Mouse (Mus musculus) left cerebral cortex, postnatal 36 days (tissue): ENCODE results near the gene Ptpre. TPM values are rescaled to one million over a fixed set of nuclear protein-coding genes. Genes with fewer than 3 reads are reported as not detected.

Source experiments
- DNase-seq, 2 experiments: peaks; one replicate each; pipeline ENCODE4 v3.0.0; 2021 to 2022; ENCODE audit warnings: low spot score in 2 of 2, mixed read lengths in 1 of 2
- intact Hi-C: fragments of 180-260 bp; cut with DNase I; formaldehyde crosslinking; loops from one replicate; pipeline ENCODE4 v1.15.1; 2025
- total RNA-seq, 2 experiments: library from RNA; stranded (reverse); gene quantifications; 2 replicates each; pipeline ENCODE4 v1.2.3; 2021

Gene Ptpre
- total RNA-seq, 2 experiments from 2014 or later: 23.1 to 28.7 TPM

- no peak for DNase-seq
- intact Hi-C loops: no loop called here
Observed at GRCm38 (mm10) chr7:135528515-135528914, 8.8 kb upstream of the Ptpre start, which contains the start of gene Clrn3. Clrn3 (minus strand) TSS chr7:135528654.

GRCm38 (mm10) chr7:135529068-135529467 lies 8.2 kb upstream of the Ptpre start:
- no peak for DNase-seq
- intact Hi-C loops: no loop called here

- intact Hi-C loops: no loop called here
- DNase-seq: no peak
Observed at GRCm38 (mm10) chr7:135534548-135535189, 2.6 kb upstream of the Ptpre start.

GRCm38 (mm10) chr7:135535908-135536307 lies 1.4 kb upstream of the Ptpre start:
- intact Hi-C loops: loop anchor here (2.0 kb wide), 1 partner anchor 97 kb away; no protein-coding TSS in a partner anchor
- no peak for DNase-seq

- DNase-seq: peak; percentile 62 to 63
- intact Hi-C loops: loop anchor here (1.0 to 2.0 kb wide), 2 partner anchors 95 to 131 kb away; no protein-coding TSS in a partner anchor
Observed at GRCm38 (mm10) chr7:135537948-135538741, 864 bp downstream of the Ptpre start.

- intact Hi-C loops: no loop called here
Observed at GRCm38 (mm10) chr7:135539429-135539828, 2.1 kb downstream of the Ptpre start.

GRCm38 (mm10) chr7:135542235-135542634 lies 5.0 kb downstream of the Ptpre start:
- no peak for DNase-seq
- intact Hi-C loops: no loop called here

More at GRCm38 (mm10) chr7:135539429-135539828, 2.1 kb downstream of the Ptpre start:
- no peak for DNase-seq

- no peak for DNase-seq
- intact Hi-C loops: no loop called here
Observed at GRCm38 (mm10) chr7:135543033-135543432, 5.8 kb downstream of the Ptpre start.

- no peak for DNase-seq
- intact Hi-C loops: no loop called here
Observed at GRCm38 (mm10) chr7:135544321-135544720, 7.0 kb downstream of the Ptpre start.

- no peak for DNase-seq
Observed at GRCm38 (mm10) chr7:135545957-135546356, 8.7 kb downstream of the Ptpre start.

GRCm38 (mm10) chr7:135546530-135546929 lies 9.2 kb downstream of the Ptpre start:
- no peak for DNase-seq
- intact Hi-C loops: no loop called here

More at GRCm38 (mm10) chr7:135545957-135546356, 8.7 kb downstream of the Ptpre start:
- intact Hi-C loops: no loop called here

GRCm38 (mm10) chr7:135548434-135548833 lies 11.2 kb downstream of the Ptpre start:
- no peak for DNase-seq
- intact Hi-C loops: no loop called here

GRCm38 (mm10) chr7:135551547-135551946 lies 14.3 kb downstream of the Ptpre start:
- intact Hi-C loops: no loop called here
- DNase-seq: no peak

- intact Hi-C loops: no loop called here
- no peak for DNase-seq
Observed at GRCm38 (mm10) chr7:135553550-135553949, 16.3 kb downstream of the Ptpre start.

- intact Hi-C loops: no loop called here
- DNase-seq: no peak
Observed at GRCm38 (mm10) chr7:135556663-135557402, 19.6 kb downstream of the Ptpre start.

- DNase-seq: no peak
- intact Hi-C loops: no loop called here
Observed at GRCm38 (mm10) chr7:135560280-135560679, 23.0 kb downstream of the Ptpre start.

GRCm38 (mm10) chr7:135564022-135564421 lies 26.7 kb downstream of the Ptpre start:
- intact Hi-C loops: no loop called here
- no peak for DNase-seq

GRCm38 (mm10) chr7:135566013-135566412 lies 28.7 kb downstream of the Ptpre start:
- intact Hi-C loops: no loop called here
- no peak for DNase-seq

GRCm38 (mm10) chr7:135567582-135567981 lies 30.3 kb downstream of the Ptpre start:
- intact Hi-C loops: no loop called here
- DNase-seq: no peak

GRCm38 (mm10) chr7:135568550-135568949 lies 31.3 kb downstream of the Ptpre start:
- DNase-seq: no peak
- intact Hi-C loops: no loop called here
